Mouse (Mus musculus) monocyte, adult 5-6 weeks (primary cell): ENCODE results near the gene Hexb. TPM values are rescaled to one million over a fixed set of nuclear protein-coding genes. Genes with fewer than 3 reads are reported as not detected.

Source experiments
- ATAC-seq: fragments of 153-309, 156-312 bp; replicated peaks from 2 replicates; pipeline ENCODE4 v1.8.0; 2017; ENCODE audit warnings: mild to moderate bottlenecking; ENCODE audit not compliant: low TSS enrichment, insufficient number of reproducible peaks, severe bottlenecking, poor library complexity, low FRiP score
- total RNA-seq: library from RNA; stranded (forward); fragments of 200-1000, 200-491, 200-594 nt; gene quantifications from 3 replicates; pipeline ENCODE4 v1.2.3, GENCODE M21; 2017

The Hexb gene
- total RNA-seq, 1 experiment from 2014 or later: 103 TPM

- no peak for ATAC-seq
Measured at GRCm38 (mm10) chr13:97227795-97228194, 29.6 kb upstream of the Hexb start.

- no peak for ATAC-seq
Measured at GRCm38 (mm10) chr13:97225130-97225529, 27.0 kb upstream of the Hexb start.

DNA sequence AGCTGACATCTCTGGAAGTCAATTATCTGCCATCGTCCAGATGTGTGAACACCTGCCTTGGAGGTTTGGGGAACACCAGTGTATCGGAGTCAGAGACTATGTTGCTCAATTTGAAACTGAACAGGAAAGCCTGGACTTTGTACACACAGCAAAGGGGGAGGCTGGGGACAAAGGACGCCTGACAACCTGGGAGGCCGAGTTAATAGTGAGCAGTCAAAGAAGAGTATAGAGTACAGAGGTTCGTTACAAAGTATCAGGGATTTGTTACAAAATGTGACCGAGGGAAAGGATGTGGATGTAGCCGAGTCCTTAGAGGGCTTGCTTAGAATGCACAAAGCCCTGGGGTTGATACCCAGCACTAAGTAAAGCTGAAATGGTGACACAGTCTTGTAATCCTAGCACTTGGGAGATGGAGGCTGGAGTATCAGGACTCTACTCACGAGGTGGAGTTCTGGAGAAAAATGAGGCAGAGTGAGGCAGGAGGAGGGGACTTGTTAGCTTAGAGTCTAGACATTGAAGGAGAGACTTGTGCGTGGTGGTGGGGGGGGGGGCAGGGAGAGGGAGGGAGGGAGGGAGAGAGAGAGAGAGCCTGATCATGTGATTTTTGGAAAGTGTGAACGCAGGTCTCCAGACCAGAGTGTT, 26.3 kb upstream of the Hexb start:
- ATAC-seq: no peak

DNA sequence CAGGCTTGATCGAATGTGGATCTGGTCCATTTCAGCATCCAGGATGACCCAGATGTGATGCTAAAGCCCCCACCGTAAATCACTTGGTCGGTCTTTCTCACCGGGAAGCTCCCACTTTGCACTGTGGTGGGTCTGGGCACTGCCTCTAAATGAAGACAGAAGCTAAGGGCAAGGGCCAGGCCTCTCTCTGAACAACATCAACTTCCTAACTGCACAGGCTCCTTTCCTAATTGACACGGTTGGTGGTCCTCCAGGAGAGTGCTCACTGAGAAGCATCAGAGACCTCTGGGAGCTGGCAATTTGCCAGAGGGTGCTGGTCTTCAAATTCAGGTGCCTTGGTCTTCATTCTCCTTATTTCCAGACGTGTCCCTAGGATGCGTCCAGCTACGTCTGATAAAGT, 25.7 kb upstream of the Hexb start:
- ATAC-seq: no peak

DNA sequence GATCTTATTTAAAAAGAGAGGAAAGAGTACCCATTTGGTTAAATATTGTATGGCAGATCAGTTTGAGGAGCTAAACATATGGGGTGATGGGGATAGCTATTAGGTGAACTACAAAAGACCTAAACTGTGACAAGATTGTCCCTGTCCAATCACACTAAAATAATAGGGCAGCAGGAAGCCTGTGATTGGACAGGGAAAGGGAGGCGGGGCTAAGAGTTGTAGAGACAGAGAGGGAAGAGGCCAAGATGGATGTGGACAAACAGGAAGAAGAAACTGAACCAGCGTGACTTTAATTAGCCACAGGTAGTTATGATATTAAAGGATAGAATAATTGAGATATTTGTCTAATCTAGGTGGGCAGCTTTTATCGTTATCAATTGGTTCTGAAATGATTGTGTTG, 21.9 kb upstream of the Hexb start:
- no peak for ATAC-seq

DNA sequence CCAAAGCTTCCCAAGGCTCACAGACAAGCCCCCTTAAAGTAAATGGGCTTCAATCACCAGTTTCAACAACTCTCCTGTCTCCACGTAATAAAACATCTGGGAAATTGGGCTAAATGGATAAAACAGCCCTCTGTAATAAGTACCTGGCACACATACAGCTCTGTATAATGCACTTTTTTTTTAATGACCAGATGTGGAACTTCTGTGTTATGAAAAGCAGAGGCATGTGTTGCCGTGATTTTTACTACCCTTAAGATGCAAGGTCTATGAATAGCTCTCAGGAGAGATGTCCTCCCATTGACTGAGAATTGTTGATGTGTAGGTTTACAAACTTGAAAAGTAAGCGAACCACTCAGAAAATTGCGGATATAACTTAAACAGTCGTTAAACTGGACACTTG, 18.0 kb upstream of the Hexb start:
- no peak for ATAC-seq

DNA sequence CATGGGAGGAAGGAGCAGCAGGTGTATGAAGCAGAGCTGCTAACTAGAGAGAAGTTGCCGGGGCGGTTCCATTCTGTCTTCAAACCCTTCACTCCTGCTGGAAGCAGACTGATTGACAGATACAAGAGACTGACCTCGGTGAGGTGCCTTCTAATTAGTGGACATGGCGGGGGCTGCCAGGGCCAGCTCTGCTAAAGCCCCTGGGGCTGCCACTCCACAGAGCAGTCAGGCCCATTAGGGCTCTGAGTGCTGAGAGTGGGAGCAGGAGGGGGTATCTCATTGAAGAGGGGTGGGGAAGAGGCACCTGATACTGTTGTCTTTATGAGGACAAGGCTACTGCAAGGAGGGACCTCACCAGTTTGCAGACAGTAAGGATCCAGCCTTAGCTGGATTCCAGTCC, 17.4 kb upstream of the Hexb start:
- ATAC-seq: no peak

DNA sequence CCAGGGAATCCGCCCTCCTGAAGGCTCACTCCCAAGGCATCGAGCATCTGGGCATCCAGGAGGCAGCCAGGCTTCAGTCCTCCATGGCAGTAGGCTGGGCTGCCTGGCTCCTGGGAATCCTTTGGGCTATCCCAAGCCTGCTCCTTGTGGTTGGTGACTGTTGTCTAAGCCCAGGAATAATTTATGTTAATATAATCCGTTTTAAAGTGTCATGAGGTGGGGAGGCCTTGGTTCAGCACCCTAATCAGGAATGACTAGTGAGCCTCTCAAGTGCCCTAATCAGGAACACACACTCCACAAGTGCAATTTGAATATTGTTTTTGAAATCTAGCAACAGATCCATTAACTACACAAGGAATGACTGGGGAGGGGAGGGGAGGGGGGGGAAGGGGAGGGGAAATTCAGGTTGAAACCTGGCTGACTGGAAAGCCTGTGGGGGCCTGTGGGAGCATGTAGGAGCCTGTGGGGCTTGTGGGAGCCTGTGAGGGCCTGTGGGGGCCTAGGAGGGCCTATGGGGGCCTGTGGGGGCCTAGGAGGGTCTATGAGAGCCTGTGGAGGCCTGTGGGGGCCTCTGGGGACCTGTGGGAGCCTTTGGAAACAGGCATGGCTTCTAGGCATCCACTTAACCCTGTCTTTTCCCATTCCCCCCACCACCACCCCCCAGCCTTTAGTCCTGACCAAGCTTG, 16.6 kb upstream of the Hexb start:
- no peak for ATAC-seq

DNA sequence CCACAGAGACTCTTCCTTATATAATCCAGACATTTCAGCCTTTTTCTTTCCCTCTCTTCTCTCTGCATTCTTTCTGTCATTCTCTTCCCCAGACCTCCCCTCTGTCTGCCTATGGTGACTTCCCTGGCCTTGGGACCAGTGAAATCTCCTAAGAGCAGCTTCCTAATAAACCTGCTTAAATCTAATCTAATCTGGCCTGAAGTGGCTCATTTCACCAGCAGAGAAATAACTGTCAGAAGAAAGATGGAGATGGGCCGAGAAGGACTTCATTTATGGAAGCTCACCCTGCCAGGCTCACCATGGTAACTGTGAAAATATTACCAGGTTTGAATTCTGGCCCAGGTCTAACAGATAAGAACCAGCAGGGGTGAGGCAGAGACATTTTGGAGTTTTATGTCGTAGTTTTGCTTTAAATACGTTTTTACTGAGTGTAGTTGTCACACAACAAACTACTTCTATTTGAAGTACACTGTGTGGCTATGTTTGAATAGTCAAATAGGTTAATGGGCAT, 10.4 kb upstream of the Hexb start:
- no peak for ATAC-seq

DNA sequence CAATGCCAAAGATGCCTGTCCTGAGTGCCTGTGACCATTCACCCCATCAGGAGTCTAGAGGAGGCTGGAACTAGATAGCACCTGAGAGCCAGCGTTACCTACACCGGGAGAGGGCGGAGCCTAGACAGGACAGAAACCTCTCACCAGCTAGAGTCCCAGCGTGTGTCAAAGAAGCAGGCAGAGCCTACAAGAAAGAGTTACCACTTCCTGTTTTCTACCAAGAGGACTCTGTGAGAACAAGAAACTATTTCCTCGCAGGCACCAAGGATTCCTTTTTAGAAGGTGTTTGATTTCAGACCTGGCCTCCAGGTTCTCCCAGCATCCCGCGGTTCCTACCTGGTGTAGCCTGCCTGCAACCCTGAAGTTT, 9.9 kb upstream of the Hexb start:
- peak; percentile 64; the same call in 1 of the 2 replicates for ATAC-seq

- no peak for ATAC-seq
Measured at GRCm38 (mm10) chr13:97207472-97208111, 9.4 kb upstream of the Hexb start.

DNA sequence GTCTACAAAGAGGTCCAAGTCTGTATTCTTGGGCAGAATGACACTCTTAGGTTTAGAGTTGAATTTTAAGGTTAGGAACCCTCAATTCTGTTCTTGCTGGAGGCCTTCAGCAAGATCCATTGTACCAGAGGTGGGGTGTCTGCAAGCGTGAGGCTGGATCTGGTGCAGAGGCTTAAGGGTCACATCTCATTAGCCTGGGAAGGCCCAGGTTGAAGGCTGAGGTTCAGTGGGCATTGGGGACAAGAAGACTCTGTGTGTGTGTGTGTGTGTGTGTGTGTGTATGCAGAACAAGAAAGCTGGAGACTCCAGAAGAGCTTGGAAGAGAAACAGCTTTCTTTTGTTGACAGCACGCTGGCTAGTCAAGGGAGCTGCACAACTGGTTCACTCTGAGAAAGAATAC, 7.9 kb upstream of the Hexb start:
- no peak for ATAC-seq

GRCm38 (mm10) chr13:97205052-97205701, 7.0 kb upstream of the Hexb start:
- peak; percentile 66 for ATAC-seq

DNA sequence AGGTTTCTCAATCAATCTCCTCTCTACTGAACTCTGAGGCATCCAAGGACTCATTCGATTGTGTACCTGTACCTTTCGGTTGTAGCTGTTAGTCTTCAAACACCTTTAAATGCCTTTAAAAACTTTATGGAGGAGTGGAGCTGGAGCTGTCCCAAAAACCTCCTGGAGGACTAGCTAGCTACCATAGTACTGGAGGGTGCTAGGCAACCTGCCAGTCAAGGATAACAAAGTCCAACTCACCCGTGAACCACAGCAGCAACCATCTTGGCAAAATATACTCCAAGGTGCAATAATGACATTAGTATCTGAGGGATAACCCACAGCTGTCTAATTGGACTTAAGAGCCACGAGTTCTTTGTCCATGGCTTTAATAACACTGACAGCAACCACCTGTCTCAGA, 3.7 kb upstream of the Hexb start:
- ATAC-seq: no peak

DNA sequence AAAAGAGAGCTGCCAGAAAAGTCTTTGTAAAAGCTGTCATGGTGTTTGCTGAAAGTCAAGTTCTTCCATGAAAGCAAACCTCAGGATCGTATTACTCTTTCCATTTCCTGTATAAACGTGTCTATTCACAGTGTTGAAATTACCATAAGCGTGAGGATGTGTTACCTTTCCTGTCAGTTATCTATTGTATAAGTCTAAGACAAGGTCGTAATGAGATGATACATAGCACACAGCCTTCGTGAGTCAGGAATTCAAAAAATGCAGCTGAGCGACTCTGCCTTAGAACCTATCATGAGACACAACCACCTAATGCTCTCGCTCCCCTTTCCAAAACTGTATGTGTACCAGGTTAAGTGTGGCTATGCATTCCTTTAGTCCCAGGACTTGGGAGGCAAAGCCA, 2.9 kb upstream of the Hexb start:
- no peak for ATAC-seq

DNA sequence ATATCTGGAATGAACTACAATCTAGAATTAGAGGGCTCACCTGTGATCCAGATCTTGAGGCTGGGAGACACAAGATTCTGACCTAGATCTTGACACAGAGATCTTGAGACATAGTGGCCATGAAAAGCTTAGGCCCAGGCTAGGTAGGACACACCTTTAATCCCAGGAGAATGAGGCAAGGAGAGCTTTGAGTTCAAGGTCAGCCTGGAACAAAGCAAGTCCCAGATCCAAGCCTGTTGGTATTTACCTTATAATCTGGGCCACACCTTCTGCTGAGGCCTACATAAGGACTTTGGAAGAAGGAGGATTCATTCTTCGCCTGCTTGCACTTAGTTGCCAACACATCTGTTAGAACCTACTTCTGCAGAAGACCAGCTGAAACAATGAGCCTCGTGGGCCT, 966 bp upstream of the Hexb start:
- ATAC-seq: no peak

- no peak for ATAC-seq
Measured at GRCm38 (mm10) chr13:97196925-97197218, 1.3 kb downstream of the Hexb start.

DNA sequence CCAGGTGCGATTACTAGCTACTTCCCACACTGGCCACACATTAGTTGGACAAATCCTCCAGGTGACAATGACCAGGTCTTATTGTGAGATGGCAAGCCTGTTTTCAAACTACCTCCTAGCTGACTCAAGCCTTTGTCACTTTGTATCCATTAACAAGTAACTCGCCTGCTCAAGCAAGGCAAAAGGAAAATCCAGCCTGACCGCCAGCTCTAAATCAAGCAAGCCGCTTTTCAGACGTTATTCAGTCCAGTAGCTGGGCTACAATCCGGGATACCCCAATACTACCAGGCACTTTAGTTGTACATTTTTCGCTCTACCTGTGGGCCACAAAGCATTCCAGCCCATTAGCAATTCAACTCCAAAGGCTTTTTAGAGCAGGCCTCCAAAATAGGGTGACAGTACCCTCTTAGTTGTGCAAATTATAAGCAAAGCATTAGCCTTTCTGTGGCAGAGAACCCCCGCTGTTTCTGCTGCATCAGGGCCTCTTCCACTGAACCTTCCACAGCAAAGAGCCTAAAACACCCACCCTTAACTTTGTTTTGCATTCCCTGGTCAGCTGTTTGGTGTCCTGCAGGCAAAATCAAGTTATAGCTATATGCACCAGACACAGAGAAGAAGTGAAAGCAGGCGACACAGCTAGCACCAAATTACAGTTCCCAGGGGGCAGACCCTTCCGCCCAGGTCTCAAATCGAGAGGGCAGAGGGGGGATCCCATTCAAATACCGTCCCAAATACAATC, 1.8 kb downstream of the Hexb start:
- no peak for ATAC-seq

- no peak for ATAC-seq
Measured at GRCm38 (mm10) chr13:97193420-97193819, 4.7 kb downstream of the Hexb start.
